Mouse (Mus musculus) left cerebral cortex, postnatal 14 days (tissue): ENCODE measurements at regions not wholly inside any gene's neighbourhood (a gene's known extent, or its start where the extent isn't known, plus 50 kb on each side); places are given as distances from the start of the nearest gene placed in this dataset.
"Not testable (repeated sequence)": the region's sequence is repeated elsewhere in the genome, so short reads cannot be mapped to it uniquely, and the experiment has no call there.

ENCODE experiments used
- DNase-seq, 2 experiments: peaks; one replicate each; pipeline ENCODE4 v3.0.0; 2021 to 2022; ENCODE audit warnings: low spot score in 2 of 2, mixed read lengths in 1 of 2
- intact Hi-C: fragments of 180-260 bp; cut with DNase I; formaldehyde crosslinking; loops from one replicate; pipeline ENCODE4 v1.15.1; 2025

- DNase-seq: no peak
- intact Hi-C loops: no loop called here
Observed at GRCm38 (mm10) chr6:73676979-73677378, 207.5 kb upstream of the 4931417E11Rik start.

GRCm38 (mm10) chr6:73669401-73669800 is 199.9 kb upstream of the 4931417E11Rik start:
- DNase-seq: no peak
- intact Hi-C loops: no loop called here

GRCm38 (mm10) chr6:73658988-73659387 is 189.5 kb upstream of the 4931417E11Rik start:
- DNase-seq: peak in 1 of 2 experiments; percentile 12

GRCm38 (mm10) chr6:73645378-73645777 is 175.9 kb upstream of the 4931417E11Rik start:
- intact Hi-C loops: no loop called here
- DNase-seq: no peak

More at GRCm38 (mm10) chr6:73658988-73659387, 189.5 kb upstream of the 4931417E11Rik start:
- intact Hi-C loops: no loop called here

GRCm38 (mm10) chr6:73644778-73645267 is 175.4 kb upstream of the 4931417E11Rik start:
- intact Hi-C loops: no loop called here
- peak; percentile 35 to 55 for DNase-seq

- intact Hi-C loops: no loop called here
- no peak for DNase-seq
Observed at GRCm38 (mm10) chr6:73628600-73628999, 159.1 kb upstream of the 4931417E11Rik start.

GRCm38 (mm10) chr6:73626451-73626850 is 157.0 kb upstream of the 4931417E11Rik start:
- intact Hi-C loops: no loop called here
- no peak for DNase-seq

GRCm38 (mm10) chr6:73624211-73624610 is 154.7 kb upstream of the 4931417E11Rik start:
- intact Hi-C loops: no loop called here
- no peak for DNase-seq

GRCm38 (mm10) chr6:73621839-73622426 is 152.5 kb upstream of the 4931417E11Rik start:
- no peak for DNase-seq
- intact Hi-C loops: no loop called here

- intact Hi-C loops: no loop called here
- DNase-seq: no peak
Observed at GRCm38 (mm10) chr6:73612266-73612665, 142.8 kb upstream of the 4931417E11Rik start.

- DNase-seq: no peak
- intact Hi-C loops: no loop called here
Observed at GRCm38 (mm10) chr6:73611839-73612238, 142.4 kb upstream of the 4931417E11Rik start.

- intact Hi-C loops: no loop called here
- no peak for DNase-seq
Observed at GRCm38 (mm10) chr6:73610048-73610624, 140.7 kb upstream of the 4931417E11Rik start.

GRCm38 (mm10) chr6:73587686-73588085 is 118.2 kb upstream of the 4931417E11Rik start:
- intact Hi-C loops: no loop called here
- no peak for DNase-seq

GRCm38 (mm10) chr6:73576708-73577107 is 107.2 kb upstream of the 4931417E11Rik start:
- intact Hi-C loops: no loop called here
- no peak for DNase-seq

- intact Hi-C loops: no loop called here
- no peak for DNase-seq
Observed at GRCm38 (mm10) chr6:73560000-73560399, 90.5 kb upstream of the 4931417E11Rik start.

- intact Hi-C loops: no loop called here
- no peak for DNase-seq
Observed at GRCm38 (mm10) chr6:73530559-73530958, 61.1 kb upstream of the 4931417E11Rik start.

- intact Hi-C loops: no loop called here
Observed at GRCm38 (mm10) chr6:73530098-73530497, 60.6 kb upstream of the 4931417E11Rik start.

GRCm38 (mm10) chr6:73523658-73524057 is 54.2 kb upstream of the 4931417E11Rik start:
- DNase-seq: no peak
- intact Hi-C loops: no loop called here

More at GRCm38 (mm10) chr6:73530098-73530497, 60.6 kb upstream of the 4931417E11Rik start:
- DNase-seq: no peak

- not testable (repeated sequence) for DNase-seq
Observed at GRCm38 (mm10) chr6:73519894-73520293, 50.4 kb upstream of the 4931417E11Rik start.

More at GRCm38 (mm10) chr6:73519894-73520293, 50.4 kb upstream of the 4931417E11Rik start:
- intact Hi-C loops: not testable (repeated sequence)
